9 mouse cellular contexts compared by ENCODE assay signal in genomic region chr4:55650186-55650585, GRCm38 (mm10).
DNase-seq lines count a peak whose midpoint lies in the region; ATAC-seq and TF ChIP-seq lines count a peak whose summit lies in the region.
"Had no signal": no experiment of that assay in that cellular context is flagged by ENCODE, and none has a peak within 500 bp of the region (broad histone marks: within the 10 kb centered on the region; RNA-seq: fewer than 3 reads in every experiment).

No protein-coding gene starts in this region.

- intact Hi-C loops in gastrocnemius, adult 2 months (cut with DNase I) = loop anchor here (5.0 to 10.0 kb wide), 2 partner anchors 48 to 465 kb away; no protein-coding TSS in a partner anchor

- peaks cover 13% of the 10 kb centered on the region for H3K4me1 ChIP-seq in heart, embryonic 16.5 days (ENCODE audit: control insufficient read depth, insufficient read depth, low read length)
- H3K4me1 ChIP-seq: liver, embryonic 15.5 days had no signal

- H3K9me3 ChIP-seq in heart, embryonic 16.5 days (replicated peaks; ENCODE audit: control insufficient read depth, low read length) = no peaks in the 10 kb centered on the region
- H3K9me3 ChIP-seq: liver, embryonic 15.5 days had no signal

- H3K4me2 ChIP-seq in heart, embryonic 16.5 days (ENCODE audit: low read depth, low read length) = no peak overlapping the region

- peak overlapping the region; percentile 88 for H3K9ac ChIP-seq in heart, embryonic 16.5 days (ENCODE audit: low read length)
- H3K9ac ChIP-seq: liver, embryonic 15.5 days had no signal

- H3K36me3 ChIP-seq in heart, embryonic 16.5 days (ENCODE audit: control insufficient read depth, insufficient read depth) = no peaks in the 10 kb centered on the region
- H3K36me3 ChIP-seq: liver, embryonic 15.5 days had no signal

- ATAC-seq in heart, embryonic 16.5 days (replicated peaks; ENCODE audit: extremely low read depth, insufficient read depth, low FRiP score) = no peak
- ATAC-seq in inflammation-experienced regulatory T-cells, adult 6 months = no peak

- 0 out of 2 replicates have a peak, but pooled peaks cover 3% of the 10 kb centered on the region for H3K27me3 ChIP-seq in heart, embryonic 16.5 days (ENCODE audit: control insufficient read depth, insufficient read depth, low read length)

- 46% methylated on average over 7 of the region's 7 CpGs for WGBS in heart, embryonic 16.5 days

- H3K27ac ChIP-seq in gastrocnemius, adult 2 months = peak overlapping the region; percentile 93
- peak overlapping the region; percentile 98 for H3K27ac ChIP-seq in heart, embryonic 16.5 days (ENCODE audit: low read length)
- H3K27ac ChIP-seq: liver, embryonic 15.5 days had no signal

- peak; percentile 38 for DNase-seq in gastrocnemius, adult 2 months
- DNase-seq in gastrocnemius, postnatal 4 days (ENCODE audit: low spot score in 2 of 2) = no peak
- DNase-seq in cerebellum, postnatal 10 days = peak; percentile 13 to 22
- peak; percentile 38 for DNase-seq in lung, postnatal 36 days
- DNase-seq in right cerebral cortex, postnatal 4 days = no peak
- DNase-seq in left cerebral cortex, adult 11 months (ENCODE audit: low spot score) = no peak

- no peak for TF ChIP-seq CTCF in gastrocnemius, adult 2 months (IDR thresholded peaks at IDR 0.05)

- peak overlapping the region; percentile 82 for H3K4me3 ChIP-seq in gastrocnemius, adult 2 months
- H3K4me3 ChIP-seq in heart, embryonic 16.5 days (ENCODE audit: low read length) = no peak overlapping the region

Comparison
In these comparisons a context has a peak if more than half of its experiments do, and no peak if none do; other contexts are left out.
1. DNase-seq: peak in gastrocnemius, adult 2 months (single experiment), cerebellum, postnatal 10 days (2 of 2) and lung, postnatal 36 days (single experiment); none in gastrocnemius, postnatal 4 days (0 of 2), right cerebral cortex, postnatal 4 days (single experiment) and left cerebral cortex, adult 11 months (single experiment).